Mouse (Mus musculus) ovary, adult 18-20 months (tissue): ENCODE data around the gene Slco3a1.
A peak's percentile ranks its signal among the peaks of the same experiment; 100 is the strongest.
"Not testable (repeated sequence)": the region's sequence is repeated elsewhere in the genome, so short reads cannot be mapped to it uniquely, and the experiment has no call there.

Experiments used
- DNase-seq: peaks from one replicate; pipeline ENCODE4 v3.0.0; 2022; ENCODE audit warnings: low spot score, mixed read lengths

Gene Slco3a1

DNA sequence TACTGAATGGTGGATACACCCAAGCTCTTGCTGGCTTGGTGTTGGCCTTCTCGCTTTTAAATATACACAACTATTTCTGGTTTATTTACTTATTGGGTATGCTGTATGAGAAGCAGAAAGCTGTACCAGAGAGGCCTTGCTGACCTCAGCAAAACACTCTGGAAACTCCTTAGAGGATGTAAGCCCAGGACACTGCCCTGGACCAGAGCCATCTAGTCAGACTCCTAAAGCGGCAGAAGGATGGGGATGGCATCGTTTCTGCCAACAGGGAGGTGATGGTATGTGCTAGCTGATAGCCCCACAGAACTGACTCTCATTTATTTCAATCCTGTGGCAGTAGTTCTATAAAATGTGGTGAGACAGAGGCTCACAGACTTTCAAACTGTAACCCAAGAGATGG, 125.3 kb downstream of the Slco3a1 start:
- no peak for DNase-seq

DNA sequence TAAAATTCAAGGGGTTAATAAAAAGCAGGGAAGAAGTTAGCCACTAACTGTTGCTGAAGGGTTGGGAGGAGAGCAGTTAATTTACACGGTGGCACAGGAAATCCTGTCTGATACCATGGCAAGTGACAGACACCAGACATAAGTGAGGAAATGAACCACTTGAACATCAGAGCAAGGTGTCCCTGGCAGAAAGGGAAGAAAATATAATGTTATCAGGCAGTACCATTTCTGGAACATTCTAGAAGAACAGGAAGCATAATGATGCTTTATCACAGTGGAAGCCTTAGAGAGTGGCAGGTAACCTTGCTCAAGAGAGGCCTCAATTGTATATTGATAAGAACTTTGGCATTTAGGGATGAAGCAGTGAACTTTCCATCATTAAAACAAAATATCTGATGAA, 127.4 kb downstream of the Slco3a1 start:
- no peak for DNase-seq

DNA sequence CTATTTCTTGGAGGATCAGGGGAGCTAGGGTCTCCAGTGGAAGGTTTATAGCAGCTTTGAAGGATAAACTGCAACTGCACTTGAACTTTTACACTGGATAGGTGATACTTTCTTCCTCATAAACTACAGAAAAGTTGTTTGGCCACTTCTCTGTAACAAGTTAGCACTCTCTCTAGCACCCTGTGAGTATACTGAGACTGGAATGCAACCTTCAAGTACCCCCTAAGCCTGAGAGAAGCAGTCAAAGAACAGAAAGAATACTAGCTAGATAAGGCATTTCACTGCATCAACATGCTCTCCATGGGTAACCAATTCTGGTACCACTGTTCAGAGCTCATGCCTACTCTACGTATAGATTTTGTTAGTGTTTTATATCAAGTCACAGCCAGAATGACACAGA, 128.6 kb downstream of the Slco3a1 start:
- DNase-seq, result no peak

DNA sequence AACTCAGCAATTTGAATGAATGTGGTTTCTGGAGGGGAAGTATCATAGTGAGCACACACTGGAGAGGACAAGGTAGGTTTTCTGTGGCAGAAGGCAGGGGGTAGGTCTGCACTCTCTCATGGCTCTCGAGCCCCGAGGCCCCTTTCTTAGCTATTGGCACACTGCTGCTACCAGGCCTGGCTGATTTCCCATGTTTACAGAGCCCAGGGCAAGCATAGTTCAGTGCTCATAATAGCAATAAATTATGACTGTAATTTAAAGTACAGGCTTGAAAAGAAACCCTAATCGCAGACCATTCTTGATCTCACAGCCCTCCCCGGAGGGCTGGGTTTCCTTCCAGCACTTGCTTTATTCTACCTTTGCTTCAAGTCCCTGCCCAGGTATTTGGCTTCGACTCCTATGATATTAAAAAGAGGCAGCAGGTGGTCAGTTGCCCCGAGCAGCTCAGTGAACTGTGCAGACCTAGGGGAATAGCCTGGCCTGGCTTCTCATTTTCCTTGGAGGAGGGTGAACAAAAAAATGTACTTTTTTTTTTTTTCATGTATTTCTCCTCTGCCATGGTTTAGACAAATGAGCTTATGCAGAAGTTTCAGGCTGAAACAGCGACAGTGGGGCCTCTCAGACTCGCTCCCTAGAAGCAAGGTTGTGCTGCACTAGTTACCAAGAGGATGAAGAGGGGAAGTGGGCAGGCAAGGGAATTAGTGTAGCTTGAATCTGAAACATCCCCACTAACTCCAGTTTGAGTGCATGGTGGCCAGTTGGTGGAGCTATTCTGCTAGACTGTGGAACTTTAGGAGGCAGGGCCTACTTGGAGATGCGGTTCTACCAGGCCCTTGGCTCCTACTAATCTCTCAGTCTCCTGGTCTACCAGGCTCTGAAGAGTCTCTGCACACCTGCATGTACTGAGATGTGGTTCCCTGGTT, 130.4 kb downstream of the Slco3a1 start:
- peak; percentile 47 for DNase-seq

DNA sequence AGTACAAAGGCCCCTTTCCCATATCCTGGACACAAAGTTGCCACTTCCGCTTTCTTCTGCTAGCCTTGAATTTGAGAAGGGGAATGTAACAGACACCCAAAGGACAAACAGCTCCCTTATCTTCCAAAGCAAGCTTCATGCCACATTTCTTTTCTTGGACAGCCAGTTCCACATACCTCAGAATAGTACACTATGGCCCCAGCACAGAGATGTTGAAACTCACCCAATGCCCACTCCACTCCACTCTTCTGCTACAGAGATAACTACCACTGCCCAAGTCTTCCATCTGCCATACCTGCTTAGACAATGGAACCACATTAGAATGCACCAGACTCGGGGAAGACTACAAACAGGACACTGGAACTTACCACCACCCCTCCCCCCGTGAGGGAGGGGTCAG, 131.3 kb downstream of the Slco3a1 start:
- no peak for DNase-seq

DNA sequence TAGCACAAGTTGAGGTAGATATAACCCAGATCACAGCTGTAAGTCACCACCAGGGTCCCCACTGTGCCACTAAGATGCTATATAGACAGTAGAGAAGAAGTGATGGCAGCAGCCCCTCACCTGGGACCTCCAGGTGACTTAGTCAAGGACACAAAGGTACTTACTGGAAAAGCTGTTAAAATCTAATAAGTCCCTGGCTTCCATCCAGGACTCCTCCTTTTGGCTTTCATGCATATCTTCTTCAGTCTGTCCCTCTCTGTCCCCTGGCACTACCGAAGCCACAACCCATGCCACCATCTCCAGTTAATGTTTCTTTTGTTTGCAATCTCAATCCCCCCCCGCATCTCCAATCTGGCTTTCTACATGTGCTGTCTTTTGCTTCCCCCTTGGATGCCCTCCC, 131.8 kb downstream of the Slco3a1 start:
- DNase-seq, result no peak

DNA sequence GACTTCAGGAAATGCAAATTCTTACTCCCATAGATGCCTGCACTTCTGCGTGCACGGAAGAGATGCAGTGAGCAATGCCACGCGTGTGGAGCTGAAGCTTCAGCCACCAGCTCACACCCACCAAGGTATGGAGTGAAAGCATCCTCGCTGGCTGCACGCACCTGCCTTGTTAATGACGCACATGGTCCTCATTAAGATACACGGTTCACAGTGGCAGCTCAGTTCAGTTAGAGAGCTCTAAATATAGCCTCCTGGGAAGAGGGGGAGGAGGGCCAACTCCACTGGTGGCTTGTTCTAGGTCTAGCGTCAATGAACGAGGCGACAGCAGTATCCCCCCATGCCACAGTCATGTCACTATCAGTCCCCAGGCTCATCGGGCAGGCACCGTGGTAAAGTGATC, 132.6 kb downstream of the Slco3a1 start:
- DNase-seq, result no peak

DNA sequence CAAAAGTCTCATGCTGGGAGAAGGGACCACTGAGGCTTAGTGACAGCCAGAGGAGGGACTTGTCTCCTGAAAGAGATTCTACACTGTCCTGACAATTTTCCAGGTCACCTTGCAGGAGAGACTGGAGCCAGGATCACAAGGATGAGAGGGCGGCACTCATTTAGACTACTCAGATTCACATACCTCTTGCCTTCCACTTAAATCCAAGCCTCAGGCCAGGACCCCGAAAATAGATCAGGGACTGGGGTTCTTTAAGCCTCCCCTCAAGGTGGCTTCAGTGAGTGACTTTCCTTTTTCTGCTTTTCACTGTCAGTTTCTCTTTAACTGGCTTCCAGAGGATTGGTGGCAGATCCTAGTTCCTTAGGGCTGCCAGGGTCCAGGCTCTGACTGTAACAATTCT, 133.0 kb downstream of the Slco3a1 start:
- DNase-seq, result no peak

DNA sequence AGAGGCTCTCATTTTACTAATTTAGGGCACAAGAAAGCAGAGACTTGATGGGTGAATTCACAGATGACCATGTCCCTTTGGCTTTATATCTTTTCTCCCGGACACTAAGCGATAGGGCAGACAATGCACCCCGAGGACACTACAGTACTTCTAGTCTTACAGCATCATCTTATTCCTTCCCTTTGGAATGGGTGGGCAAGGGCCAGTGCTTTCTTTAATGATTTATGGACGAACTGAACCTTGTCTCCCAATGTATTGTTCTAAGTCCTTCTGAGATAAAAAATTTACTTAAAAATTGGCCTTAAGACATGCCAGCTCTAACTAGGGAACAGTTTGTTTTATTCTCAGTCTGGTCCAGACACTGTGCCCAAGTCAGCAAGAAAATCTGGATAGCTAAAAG, 134.9 kb downstream of the Slco3a1 start:
- no peak for DNase-seq

DNA sequence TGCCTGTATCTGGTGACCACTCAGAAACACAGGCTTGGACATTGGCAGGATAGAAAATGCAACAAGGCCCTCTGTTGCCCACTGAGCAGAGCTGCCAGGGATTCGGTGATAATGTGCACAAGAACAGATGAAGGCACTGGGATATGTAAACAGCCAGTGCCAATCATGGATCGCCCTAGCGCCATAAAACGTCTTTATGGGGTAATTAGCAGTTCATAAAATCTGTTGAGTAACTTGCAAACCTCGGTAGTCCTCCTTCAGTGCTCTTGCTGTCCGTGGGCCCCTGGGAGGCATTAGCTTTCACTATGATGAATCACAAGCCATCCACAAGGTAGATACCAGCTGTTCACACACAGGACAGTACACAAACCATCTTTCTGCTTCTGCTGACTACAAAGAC, 137.6 kb downstream of the Slco3a1 start:
- no peak for DNase-seq

DNA sequence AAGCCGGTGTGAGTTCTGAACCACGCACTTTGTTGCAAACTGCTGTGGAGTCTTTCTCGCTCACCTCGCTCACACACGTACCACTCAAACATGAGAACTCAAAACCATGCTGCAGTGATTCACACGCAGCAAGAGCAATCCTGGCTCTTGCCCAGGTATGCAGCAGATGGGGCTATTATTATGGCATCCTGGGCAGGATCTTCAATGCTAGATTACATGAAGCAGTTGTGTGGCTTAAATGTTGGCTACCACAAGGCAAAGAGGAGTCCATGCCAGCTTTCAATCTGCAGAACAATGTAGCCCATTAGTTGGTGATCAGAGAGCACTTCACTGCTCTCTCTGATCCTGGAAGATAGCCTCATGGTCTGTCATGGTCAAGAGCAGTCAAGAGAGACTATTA, 139.3 kb downstream of the Slco3a1 start:
- DNase-seq, result no peak

DNA sequence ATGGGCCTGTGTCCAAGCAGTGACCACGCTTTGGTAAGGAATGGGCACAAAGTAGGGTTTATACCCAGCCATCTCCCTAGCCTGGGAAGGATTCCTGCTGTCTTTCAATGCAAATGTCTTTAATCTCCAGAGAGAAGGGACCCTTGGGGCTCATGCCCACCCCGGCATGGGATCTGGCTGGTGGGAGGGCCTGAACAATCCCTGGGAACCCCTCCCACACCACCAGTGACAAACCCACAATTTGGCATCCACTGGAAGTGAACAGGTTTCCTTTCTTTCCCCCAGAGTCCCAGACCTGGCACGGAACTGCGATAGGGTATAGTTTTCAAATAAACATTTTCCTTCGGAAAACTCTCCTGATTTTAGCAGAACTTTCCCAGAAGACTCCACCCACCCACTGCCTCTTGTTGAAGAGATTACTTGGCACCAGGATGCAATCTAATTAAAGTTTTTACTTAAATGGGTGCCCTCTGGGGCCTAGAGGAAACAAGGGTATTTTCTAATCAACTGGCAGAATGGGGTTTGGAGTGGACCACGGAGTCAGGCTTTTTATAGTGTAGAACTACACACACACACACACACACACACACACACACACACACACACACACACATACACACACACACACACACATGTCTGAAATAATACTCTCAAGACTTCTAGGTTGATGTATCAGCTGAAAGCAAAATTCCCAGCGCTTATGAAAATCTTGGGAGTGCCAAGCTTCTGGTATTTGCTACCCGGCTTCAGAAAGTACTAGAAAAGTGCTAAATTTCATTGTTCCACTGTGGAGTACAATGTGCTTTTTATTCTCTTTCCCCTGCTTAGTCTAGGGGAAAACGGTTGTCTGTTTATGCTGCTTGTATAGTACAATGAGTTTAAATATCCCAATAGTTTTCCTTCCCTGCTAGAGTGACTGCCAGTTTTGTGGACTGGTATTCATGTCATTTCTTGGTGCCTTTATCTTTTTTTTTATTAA, 140.6 kb downstream of the Slco3a1 start:
- DNase-seq, result no peak

DNA sequence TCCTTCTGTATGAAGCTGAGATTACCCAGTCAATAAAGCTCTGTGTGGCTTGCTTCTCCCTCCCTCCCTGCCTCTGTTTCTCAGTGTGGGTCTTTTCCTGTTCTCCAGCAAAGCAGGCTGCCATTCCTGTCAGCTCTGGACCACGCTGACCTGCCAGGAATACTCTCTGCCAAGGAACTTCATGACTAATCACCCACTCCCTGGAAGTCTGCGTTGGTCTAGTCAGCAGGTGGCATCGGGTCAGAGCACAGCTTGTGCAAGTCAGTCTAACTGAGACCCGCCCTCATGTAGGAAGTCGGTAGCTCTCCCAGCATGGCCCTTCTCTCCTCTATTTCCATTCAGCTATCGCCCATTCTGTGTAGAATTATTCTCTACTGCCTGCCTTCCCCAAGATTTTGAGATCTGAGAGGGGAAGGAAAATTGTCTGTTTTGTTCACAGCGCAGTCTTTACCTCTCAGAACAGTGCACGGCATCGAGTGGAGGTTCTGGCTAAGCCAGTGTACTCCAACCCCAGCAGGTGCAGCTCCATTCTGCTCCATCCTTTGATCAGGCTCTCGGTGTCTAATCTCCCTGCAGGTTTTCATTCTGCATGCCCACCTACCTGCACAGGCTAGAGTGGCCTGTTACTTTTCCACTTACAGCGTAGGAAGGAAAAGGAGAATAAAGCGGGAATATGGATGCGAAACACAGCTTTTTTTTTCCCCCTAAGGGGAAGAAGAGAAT, 145.8 kb downstream of the Slco3a1 start:
- DNase-seq, result peak; percentile 70

DNA sequence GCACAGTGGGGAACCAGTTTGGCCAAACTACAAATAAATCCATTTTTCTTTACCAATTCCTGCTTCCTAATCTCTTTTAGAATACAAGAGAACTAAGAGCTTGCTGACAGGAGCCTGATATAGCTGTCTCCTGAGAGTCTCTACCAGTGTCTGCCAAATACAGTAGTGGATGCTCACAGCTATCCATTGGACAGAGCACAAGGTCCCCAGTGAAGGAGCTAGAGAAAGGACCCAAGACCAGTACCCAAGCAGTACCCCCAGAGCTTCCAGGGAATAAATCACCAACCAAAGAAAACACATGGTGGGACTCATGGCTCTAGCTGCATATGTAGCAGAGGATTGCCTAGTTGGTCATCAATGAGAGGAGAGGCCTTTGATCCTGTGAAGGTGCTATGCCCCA, 146.7 kb downstream of the Slco3a1 start:
- not testable (repeated sequence) for DNase-seq

DNA sequence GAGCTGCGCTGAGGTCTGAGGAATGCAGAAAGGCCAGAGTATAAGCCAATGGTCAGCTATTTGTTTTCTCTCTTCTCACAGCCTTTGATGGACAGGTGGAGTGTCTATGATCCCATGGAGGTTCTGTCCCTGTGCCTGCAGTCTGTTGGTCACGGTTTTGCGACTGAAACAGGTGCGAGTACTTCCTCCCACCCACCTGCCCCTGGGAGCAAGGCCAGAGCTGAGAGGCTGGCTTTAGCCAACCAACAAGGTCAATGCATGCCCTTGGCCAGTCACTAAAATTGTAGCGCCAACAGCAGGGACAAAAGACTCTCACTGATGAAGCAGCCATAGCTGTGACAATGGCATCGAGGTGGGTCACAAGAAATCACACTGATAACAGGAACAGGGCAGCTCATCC, 154.9 kb downstream of the Slco3a1 start:
- no peak for DNase-seq

DNA sequence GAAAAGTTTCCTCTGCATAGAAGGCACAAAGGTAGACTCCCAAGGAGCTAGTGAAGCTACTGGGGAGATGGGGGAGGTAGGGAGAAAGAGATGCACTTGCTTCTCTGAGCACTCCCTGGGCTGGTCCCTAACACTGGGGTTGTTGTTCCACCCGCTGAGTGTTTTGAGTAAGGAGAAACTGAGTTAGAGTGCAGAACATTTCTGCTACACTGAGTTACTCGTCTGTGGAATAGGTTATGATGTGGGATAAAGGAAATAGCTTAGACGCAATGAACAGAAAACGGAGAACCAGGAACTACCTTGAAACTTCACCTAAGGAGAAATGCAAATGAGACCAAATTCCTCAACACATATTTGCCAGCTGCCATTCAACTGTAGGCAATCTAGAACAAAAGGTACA, 155.4 kb downstream of the Slco3a1 start:
- DNase-seq, result no peak

DNA sequence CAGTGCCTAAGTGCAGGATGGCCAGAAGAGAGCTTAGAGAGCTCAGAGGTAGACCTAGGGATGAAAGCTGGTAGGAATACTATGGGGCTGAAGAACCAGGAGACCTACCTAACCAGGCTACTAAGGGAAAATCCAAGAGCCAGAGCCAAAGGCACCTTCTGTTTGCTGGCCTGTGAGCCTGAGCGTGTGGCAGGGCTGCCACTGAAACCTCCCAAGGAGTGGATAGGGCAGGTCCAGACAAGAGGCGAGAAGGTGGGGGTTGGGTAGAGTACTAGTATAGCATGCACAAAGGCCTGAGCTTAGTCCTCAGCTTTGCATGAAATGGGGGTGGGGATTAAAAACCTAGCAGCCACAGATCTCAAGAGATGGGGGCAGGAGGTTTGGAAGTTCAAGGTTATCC, 156.3 kb downstream of the Slco3a1 start:
- no peak for DNase-seq

DNA sequence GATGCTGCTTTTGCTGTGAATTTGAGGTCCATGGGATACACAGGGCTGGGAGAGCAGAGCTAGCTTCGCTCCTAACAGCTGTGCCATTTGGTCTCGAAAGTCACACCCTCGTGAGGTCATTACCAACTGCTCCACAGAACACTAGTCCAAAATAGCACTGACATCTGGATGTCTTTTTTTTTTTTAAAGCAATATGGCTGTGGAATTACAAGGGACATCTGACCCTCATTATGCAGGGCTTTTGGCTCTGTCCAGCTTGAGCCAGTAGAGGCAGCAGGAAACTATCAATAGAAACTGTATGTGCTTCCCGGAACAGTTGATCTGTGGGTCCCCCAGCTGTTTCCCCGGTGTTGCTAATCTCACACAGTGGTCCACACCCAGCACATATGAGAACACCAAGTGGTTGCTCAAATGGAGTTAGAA, 163.1 kb downstream of the Slco3a1 start:
- DNase-seq, result no peak

DNA sequence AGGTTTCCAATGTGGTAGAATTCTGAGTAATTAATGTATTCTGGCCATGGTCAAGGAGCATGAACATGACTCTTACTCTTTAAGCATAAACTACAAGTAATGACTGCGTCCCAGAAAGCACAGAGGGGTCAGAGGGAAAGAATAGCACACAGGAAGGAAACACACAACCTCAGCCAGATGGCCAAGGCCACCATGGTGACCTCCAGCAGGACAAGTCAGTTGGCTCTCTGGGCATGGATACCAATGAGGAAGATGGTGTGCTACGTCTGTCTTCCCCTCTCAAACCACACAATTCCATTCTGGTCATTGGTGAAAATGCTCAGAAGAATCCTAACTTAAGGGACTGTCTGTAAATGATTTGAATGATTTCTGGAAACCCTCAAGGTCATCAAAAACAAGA, 165.0 kb downstream of the Slco3a1 start:
- no peak for DNase-seq

DNA sequence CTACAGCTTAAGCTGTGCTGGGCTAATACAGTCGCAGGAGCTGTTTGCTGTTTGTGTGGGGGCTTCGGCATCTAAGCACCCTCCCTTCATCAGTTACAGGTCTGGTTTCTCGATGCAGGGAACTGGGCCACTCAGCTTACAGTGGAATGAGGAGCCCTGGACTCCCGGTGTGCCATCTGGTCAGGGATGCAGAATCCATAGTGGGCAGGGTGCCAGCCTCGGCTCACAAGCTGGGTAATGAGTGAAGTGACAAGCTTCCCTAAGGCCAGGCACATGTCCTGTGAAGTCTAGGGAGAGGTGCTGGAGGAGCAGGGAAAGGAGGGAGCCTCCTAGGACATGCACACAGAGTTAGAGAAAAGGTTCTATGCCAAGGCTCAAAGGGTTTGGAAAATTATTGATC, 168.3 kb downstream of the Slco3a1 start:
- DNase-seq, result no peak

DNA sequence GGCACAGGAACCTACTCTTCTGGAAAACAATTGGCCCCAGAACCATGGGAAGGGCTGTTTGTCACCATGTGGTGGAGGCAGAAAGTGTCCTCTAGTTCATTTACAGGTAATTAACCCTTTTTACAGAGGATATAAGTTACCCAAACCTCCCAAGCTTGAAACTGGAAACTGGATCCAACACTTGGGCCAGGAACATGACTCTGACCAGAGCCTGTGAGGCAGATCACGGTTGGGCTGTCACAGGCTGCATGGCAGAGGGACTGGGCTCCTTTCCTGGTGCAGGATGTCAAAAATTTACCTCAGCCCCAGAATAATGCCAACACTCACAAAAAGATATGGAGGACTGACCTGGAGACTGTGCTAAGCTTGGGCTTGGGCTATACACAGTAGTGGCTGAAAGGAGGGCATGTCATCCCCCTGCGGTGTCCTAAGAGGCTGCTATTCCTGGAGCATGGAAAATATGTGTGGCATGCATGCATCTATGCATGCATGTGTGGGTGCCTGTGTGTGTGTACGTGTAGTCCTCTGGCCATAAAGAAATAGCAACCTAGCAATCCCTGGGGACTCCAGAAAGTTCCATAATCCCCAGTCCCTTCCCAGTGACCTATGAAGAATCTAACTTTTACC, 171.4 kb downstream of the Slco3a1 start:
- no peak for DNase-seq

DNA sequence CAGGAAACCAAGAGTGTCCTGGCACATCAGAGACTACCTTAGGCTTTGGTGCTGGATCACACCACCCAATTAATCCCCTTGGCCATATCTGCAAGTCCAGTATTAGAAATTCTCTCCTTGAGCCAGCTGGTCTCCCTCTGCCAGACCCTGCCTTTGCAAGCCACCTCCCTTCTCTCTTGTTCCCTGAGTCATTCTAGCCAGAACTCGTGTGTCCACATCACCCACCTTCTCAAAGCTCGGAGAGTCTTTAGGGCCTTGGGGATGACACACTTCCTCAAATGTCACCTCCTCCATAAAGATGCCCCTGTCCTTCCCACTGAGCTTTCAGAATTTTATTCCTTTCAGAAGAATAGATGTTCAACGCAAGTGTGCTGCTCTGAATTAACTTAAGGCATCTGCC, 172.3 kb downstream of the Slco3a1 start:
- DNase-seq, result no peak
